Mouse (Mus musculus): ENCODE measurements around the gene Ier5l. TPM values are rescaled to one million over a fixed set of nuclear protein-coding genes. Genes with fewer than 3 reads are reported as not detected.

Gene Ier5l
- total RNA-seq, 2 experiments from 2014 or later = 10.4 to 12.7 TPM

DNA sequence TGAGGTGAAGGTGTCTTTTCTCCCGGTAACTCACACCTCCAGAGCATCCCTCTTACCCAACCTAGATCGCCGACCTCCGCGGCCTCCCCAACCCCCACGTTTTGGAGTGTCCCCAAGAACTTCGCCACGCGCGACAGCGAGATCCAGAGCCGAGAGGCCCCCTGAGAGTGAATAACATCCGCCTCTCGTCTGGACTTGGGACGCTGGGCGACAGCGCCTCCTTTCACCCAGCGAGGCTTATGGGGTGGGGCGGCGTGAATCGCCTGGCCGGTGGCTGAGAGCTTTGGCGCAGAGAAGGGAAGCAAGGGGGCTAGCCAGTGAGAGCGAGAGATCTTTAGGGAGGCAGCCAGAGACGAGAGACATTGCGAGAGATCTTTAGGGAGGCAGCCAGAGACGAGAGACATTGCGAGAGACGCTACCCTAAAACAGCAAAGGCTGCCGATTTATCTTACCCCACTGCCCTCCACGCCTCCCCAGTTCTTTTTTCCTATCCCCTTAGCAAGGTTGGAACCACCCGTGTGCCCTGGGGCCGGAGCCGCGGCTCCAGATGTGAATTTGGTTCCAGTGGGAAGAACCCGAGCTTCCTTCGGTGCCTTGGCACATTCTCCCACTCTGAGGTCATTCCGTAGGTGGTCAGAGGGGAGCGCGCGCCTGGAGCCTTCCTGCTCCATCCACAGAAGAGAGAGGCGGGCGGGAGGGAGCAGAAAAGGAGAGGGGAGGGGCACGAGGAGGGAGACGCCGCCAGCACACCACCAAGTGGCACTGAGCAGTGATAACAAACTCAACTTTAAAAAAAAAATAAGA, 3.7 kb downstream of the Ier5l start:
- peak in 1 of 2 experiments; percentile 63 for DNase-seq

DNA sequence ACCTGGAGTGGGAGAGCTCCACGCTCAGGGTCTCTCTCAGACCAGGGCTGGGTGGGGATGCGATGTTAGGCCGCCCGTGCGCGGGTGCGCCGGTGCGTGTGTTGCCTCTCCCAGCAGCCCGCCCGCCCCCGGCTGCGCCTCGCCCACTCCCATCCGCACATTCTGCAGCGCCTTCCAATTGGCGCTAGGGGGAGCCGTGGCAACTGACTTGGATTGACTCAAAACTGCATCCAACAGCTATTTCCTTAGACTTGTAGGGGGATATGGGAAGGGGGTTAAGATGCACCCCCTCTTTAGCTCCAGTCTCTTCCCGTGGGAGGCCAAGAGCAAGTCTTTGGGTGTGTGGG, 4.2 kb downstream of the Ier5l start:
- peak; percentile 78 to 85 for DNase-seq

DNA sequence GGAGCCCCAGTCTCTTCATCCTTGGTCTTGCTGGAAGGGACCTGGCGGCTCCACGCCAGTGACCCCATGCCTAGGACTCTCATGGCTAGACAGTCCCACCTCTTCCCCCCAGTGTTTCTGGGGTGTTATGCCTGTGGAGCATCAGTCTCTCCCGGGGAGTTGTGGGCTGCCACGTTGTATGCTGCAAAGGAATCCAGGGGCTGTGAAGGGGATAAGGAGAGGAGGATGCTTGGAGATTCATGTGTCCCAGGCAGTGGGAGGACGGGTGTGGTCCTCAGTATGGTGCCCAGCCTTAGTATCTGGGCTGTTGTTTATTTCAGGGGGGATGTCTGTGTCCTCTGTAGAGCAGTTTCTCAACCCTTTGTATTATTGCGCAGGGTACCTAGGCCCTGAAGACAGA, 5.0 kb downstream of the Ier5l start:
- DNase-seq = no peak

DNA sequence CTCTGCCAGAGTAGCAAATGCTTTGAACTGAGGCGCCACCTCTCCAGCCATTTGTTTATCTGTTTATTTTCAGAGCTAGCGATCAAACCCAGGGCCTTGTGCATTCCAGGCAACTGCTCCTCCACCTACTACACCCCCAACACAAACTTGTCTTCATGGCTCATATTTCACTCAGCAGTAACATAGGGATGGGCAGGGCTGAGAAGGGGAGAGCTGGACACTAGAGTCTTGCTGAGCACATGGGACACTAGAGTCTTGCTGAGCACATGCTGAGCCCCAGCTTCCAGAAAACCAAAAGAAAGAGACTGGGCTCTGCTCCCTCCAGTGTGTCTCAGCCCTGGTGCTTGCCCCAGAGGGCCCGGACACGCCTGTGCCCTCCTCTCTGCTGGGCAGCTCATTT, 7.2 kb downstream of the Ier5l start:
- DNase-seq = no peak

DNA sequence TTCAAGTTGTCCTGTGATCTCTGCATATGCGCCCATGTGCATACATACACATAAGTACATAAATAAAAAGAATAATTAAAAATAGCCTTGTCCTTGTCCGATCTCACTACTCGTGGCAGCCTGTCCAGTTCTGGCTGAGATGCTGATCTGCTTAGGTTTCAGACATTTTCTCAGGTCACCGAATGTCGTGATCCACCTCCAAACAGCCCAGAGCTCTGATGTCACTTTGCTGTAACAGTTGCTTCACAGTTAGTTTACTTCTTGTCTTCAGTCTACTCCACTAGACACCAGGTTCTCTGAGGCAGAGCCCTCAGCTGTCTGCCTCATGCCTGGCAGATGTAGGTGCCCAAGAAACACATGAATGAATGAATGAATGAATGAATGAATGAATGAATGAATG, 9.6 kb downstream of the Ier5l start:
- DNase-seq = no peak

DNA sequence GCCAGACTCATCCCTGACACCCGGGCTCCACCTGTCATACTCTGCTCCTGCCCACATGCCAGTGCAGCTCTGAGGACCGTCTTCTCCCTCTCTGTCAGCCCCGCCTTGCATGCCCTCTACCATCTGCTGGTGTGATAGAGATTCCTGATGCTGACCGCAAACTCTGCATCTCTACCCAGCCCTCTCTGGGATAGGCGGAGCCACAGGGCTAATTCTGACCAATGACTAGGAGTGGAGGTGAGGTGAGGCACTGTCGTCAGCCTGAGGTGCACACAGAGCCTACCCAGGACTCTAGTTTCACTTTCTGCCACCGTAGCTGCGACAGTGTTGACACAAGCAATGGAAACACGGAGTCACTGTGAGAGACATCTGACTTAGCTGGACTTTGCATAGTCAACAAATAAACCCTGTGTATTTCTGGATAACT, 10.1 kb downstream of the Ier5l start:
- peak in 1 of 2 experiments; percentile 24 for DNase-seq

DNA sequence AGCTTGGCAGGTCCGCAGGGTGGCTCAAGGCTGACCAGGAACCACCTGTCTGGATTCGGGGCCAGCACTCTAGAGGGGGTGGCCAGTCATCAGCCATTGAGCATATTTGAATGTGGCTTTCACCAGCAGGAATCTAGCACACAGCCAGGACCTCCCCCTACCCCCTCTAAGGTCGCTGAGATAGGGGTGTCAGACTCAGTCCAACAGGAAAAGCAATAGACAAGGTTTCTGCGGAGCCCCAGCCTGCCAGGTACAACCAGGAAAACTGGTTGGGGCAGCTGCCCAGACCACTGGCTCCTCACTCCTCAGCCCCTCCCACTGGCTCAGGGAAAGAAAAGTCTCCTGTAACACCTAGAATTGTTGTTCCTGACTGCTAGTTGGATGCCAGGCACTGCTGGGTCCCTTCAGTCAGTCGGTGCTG, 10.7 kb downstream of the Ier5l start:
- no peak for DNase-seq

DNA sequence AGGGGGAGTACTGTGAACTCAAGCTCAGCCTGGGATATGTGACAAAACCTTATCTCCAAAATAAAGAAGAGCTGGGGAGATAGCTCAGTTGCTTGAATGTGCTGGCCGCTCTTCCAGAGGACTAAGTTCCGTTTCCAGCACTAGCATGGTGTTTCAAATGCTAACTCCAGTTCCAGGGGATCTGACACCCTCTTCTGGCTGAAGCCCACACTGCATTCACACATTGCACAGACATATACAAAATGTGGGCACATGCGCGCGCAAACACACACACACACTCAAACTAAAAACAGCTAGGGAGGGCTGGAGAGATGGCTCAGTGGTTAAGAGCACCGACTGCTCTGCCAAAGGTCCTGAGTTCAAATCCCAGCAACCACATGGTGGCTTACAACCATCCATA, 14.8 kb downstream of the Ier5l start:
- DNase-seq = no peak

DNA sequence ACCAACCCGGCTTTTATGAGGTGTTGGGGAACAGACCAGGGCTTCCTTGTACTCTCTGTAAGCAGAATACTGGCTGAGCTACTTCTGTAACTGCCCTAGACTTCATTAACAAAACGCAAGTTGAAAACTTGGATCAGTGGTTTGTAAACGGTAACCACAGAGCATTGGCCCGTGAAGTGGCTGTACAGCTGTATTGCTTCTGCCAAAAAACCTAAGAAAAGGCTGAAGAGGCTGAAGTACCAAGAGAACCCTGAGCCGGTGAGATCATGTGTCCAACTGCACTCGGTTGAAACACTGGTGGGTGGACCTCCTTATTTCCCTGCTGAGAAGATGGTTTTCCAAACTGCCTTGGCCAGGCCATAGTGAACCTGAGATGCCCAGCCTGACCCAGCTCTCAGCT, 15.7 kb downstream of the Ier5l start:
- DNase-seq = no peak

DNA sequence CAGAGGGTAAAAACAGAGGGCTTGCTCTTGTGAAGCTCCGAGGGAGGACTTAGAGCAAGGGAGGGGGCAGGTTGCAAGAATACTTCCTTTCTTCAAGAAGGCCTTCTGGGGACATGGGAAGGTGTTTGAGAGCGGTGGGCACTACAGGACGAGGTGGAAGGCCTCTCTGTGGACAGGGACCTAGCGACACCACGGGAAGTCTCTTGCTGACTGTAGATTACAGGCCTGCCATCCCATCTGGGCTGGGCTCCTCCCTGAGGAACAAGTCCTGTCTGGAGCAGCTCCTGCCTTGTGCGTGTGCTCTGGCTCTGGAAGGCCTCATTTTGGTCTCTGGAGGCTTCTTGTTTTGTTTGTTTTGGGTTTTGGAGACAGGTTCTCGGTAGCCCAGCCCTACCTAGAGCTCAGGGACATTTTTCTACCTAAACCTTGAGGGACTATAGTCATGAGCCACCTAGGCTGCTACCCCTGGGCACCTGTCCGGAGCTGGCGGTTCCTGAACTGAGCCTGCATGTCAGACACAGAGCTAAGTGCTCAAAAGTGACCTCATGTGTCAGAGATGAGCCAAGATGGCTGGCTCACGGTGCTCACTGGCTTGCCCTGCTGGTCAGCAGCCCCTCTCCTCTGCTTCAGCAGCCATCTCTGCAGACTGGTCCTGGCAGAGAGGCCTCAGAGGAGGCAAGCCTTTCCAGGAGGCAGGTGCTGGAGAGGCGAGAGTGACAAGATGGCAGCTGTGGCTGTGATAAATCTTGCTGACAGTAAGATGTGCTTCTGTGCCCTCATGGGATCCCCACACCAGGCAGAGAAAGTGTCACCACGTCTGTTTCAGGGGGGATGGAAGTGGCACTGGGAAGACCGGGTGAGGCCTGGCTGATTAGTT, 17.7 kb downstream of the Ier5l start:
- DNase-seq = no peak

DNA sequence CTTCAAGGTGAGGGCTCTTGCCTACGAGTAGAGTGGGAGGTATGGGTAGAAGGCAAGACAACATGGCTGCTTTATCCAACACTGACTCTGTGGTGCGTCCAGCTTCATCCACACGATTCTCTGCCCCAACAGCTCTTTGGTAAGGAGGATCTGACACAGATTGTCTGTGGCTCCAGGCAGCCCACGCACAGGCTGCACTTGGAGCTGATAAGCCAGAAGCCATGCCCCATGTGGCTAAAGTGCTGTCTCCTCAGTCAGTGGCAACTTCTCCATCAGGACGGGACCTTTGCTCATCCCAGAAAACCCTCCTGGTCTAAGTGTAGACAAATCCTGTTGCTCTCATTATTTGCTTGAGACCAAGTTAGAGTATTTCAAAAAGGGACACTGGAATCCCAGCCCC, 19.4 kb downstream of the Ier5l start:
- DNase-seq = no peak

DNA sequence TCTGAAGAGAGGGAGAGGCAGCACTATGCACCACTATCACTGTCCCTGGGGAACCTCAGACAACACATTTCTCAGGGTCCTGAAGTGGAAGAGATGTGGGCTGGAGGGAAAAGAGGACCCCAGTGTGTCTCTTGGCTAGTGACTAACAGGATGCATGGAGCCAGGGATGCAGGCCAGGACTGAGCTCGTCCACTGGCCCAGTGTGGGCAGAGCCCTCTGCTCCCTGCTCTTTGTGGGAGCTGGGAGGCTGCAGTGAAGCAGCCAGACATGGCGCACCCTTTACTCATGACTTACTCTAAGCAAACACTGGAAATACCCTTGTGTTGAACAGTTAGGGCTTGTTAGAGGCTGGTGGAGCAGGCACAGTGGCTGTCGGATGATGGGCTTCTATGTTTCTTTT, 20.4 kb downstream of the Ier5l start:
- no peak for DNase-seq

DNA sequence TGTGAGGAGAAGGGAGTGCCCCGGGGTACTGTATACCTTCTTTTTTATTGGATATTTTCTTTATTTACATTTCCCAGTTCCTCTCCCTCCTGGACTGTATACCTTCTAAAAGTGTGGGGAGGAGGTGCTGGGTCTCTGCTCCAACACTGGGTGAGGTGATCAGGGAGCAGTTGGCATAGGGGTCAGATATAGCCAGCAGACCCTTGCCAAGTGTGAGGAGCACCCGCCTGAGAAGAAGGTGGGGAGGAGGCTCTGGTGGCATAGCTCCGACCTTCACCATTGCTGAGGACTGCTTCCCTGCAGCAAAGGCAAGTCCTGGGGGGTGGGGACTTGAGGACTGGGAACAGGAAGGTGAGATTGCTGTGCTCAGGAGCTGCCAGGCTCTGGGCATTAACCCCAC, 22.5 kb downstream of the Ier5l start:
- DNase-seq = no peak

DNA sequence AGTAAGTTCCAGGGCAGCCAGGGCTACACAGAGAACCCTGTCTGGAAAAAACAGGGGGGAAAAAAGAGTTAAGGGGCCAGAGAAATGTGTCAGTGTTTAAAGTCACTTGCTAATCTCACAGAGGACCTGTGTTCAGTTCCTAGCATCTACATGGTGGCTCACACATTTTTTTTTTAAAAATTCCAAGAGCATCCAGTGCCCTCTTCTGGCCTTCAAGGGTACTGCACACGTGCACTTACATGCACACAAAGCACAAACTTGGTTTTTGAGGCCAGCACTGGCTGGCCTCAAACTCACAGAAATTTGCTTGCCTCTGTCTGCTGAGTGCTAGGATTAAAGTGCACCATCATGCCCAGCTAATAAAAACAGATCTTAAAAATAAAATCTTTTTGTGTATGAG, 23.5 kb downstream of the Ier5l start:
- DNase-seq = no peak

DNA sequence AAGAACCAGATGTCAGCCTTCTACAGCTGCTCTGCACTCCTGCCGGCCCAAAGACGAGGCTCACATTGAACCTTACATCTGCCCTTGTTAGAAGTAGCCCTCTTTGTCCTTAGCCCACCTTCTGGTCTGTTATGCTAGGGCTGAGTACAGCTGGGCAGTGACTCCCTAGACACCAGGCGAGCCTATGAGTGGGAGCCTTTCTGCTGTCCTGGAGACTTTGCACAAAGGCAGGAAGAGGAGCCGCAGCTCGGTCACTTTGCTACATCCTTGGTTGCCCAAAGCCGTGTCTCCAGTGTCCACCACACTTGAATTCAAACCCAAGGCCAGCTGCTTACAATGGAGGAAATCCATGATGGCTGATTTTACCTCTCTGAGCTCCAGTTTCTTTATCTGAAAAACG, 25.6 kb downstream of the Ier5l start:
- DNase-seq = no peak

DNA sequence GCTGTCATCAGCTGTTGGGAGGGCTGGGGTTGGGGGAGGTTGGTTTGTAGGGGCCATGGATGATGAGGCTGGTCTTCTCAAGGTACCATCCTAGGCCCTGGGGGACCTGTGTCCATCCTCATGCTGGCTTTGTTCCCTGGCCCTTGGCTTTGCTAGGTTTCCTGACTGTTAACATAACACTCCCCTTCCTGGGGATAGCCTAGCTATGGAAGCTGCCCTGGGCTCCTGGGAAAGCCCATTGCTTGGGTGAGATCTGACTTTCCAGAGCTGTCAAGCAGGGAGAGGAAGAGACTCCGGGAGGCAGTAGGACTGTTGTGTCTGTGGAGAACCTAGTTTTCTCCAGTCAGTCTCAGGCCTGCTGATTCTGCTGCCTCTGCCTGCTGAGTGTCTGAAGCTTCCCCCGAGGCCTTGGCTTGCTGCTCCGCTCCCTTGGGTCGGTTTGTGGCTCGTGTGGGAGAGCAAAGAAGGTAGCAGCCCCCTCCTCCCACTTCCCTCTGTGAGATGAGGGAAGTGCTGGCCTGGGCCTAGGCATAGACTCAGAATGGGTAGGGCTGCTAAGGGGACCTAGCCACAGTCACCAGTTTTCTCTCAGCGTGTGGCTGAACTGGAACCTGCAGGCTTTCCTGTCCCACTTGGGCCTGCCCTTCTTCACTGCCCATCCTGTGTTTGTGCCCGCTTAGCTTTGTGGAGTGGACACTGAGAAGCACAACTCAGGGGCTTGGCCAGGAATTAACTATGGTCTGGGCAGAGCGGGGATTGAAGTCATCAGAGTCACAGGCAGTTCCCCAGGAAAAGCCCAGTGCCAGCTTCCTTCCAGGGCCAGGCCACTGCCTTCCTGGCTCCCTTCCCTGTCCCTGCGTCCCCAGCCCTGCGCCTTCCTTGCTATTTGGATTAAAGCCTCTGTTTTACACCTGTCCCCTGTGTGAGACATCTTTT, 26.9 kb downstream of the Ier5l start:
- no peak for DNase-seq

DNA sequence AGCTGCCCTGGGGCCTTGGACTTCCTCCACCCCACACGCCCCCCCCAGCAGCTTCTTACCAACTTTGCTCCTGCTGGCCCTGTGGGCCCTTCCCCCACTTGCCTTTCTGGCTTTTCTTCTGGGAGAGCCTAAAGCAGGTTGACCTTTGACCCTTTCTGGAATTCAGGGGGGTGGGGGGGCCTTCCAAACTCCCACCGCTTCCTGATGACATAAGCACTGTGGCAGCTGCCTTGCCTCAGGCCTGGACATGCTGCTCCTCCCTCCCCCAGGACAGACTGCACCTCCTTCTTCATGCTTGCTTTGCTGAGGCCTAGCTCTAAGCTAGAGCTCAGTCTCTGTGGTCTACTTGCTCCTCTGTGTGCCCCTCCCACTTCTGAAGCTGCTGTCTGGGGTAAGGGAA, 28.7 kb downstream of the Ier5l start:
- DNase-seq = no peak

DNA sequence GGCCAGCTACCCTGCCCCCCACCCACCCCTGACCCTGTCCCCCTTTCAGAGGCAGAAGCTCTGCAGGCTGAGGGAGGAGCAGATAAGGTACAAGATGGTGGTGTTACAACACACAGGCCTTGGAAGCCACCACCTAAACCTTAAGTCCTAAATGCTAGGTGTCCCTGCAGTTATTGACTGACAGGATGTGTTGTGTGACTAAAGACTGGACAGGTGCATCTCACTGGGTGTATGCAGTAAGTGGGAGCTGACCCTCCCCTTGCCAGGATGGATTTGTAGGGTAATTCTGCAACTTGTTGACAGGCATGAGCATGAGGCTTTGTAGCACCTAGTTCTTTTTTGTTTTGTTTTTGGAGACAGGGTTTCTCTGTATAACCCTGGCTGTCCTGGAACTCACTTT, 29.6 kb downstream of the Ier5l start:
- DNase-seq = no peak

DNA sequence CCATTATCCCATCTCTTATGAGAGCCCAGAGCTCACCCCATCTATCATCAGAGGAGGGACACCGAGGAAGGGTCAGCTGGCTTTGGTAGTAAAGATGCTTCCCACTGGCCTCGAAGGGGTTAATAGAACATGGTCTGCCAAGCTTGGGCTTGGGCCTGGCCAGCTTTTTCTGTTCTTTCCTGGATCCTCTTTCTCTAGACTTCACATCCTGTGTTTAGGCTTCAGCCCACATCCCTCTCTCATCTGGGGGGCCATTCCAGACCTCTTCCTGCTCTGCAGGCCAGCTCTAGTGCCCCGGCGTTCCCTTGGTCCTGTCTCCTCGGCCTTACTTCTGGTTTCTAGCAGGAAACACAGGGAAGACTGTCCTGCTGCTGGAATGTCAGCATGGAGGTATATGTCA, 30.0 kb downstream of the Ier5l start:
- DNase-seq = no peak

DNA sequence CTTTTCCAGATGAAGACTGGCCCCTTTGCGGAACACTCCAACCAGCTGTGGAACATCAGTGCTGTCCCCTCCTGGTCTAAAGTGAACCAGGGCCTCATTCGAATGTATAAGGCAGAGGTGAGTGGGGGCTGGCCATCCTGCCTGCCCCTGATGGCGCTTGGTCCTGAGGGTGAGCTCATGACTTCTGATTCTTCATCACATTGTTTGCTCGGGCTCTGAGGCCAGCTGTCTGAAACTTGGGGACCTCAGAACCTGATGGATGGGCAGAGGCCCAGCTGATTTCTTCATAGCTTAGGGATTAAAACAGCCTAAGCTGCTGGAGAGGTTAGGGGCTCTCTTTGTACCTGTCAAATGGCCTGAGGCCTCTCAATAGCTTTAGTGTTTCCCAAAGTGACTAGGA, 30.7 kb downstream of the Ier5l start:
- no peak for DNase-seq

DNA sequence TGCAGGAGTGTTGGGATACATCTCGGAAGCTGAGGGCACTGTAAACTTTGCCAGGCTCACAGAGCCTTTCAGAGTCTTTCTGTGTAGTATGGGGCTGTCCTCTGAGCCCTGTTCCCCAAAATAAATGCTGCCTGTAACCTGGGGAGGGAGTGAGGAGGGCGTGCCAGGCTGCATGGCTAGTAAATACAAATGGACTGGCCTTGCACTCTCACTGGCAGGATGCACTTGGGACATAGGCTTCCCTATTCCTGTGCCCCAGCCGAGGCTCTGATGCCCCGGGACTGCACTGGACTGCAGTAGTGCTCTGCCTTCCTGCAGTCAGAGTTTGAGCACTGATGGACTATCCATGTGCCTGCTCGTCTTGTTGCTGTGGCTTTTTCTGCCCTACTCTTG, 31.5 kb downstream of the Ier5l start:
- no peak for DNase-seq
